Mouse (Mus musculus) olfactory bulb, adult 2 months (tissue): ENCODE measurements at regions not wholly inside any gene's neighbourhood (a gene's known extent, or its start where the extent isn't known, plus 50 kb on each side); places are given as distances from the start of the nearest gene placed in this dataset.

ENCODE experiments used
- H3K27ac ChIP-seq: fragments of 200-500 bp; 2 replicates; pipeline ENCODE4 v1.5.1; 2012; ENCODE audit warnings: low read depth, low read length; ENCODE audit not compliant: insufficient read depth
- H3K4me1 ChIP-seq: fragments of 200-500 bp; 2 replicates; pipeline ENCODE4 v1.6.1; 2012; ENCODE audit warnings: low read length; ENCODE audit not compliant: control insufficient read depth, insufficient read depth
- H3K4me3 ChIP-seq: fragments of 200-500 bp; 2 replicates; pipeline ENCODE4 v1.5.1; 2012; ENCODE audit warnings: mild to moderate bottlenecking, low read depth, low read length, moderate library complexity; ENCODE audit not compliant: insufficient read depth
- CTCF ChIP-seq: fragments of 200-500 bp; IDR thresholded peaks from 2 replicates; pipeline ENCODE4 v1.5.1; 2012; ENCODE audit warnings: low read depth, mild to moderate bottlenecking, low read length, moderate library complexity; ENCODE audit not compliant: insufficient read depth
- POLR2A ChIP-seq: fragments of 200-500 bp; IDR thresholded peaks from 2 replicates; pipeline ENCODE4 v1.6.1; 2012; ENCODE audit warnings: mild to moderate bottlenecking, low read depth, low read length, moderate library complexity; ENCODE audit not compliant: insufficient read depth
- WGBS: fragments of 180-500 bp; shearing (Covaris S2); methylation state at CpG from one replicate; pipeline ENCODE4 v1.1.7; 2018; 5-methylcytosine and 5-hydroxymethylcytosine counted together

- Histone ChIP-seq H3K4me1 (peaks cover 12% of the 10 kb centered on the region), H3K4me3 (no peak overlapping the region), H3K27ac (no peak overlapping the region)
- 69% methylated on average over 4 of the region's 4 CpGs for WGBS
- TF ChIP-seq POLR2A (no peak), CTCF (no peak)
Measured at GRCm38 (mm10) chr12:99091770-99092169, 171.4 kb downstream of the Ttc8 start.

- WGBS, result 79% methylated on average over 3 of the region's 3 CpGs
- H3K27ac ChIP-seq, result no peak overlapping the region
- no peak overlapping the region for H3K4me3 ChIP-seq
- no peak for TF ChIP-seq CTCF
- peaks cover 6% of the 10 kb centered on the region for H3K4me1 ChIP-seq
Measured at GRCm38 (mm10) chr12:99093151-99093550, 172.8 kb downstream of the Ttc8 start.

GRCm38 (mm10) chr12:99093989-99094388 lies 173.6 kb downstream of the Ttc8 start:
- 85% methylated on average over 6 of the region's 6 CpGs for WGBS
- Histone ChIP-seq H3K4me1 (peaks cover 5% of the 10 kb centered on the region), H3K27ac (no peak overlapping the region), H3K4me3 (no peak overlapping the region)
- TF ChIP-seq POLR2A (no peak), CTCF (no peak)

- no peak overlapping the region for H3K4me3 ChIP-seq
- TF ChIP-seq CTCF (0 out of 2 replicates have a peak, but pooled peaks have one; percentile 24), POLR2A (no peak)
- H3K4me1 ChIP-seq, result peaks cover 5% of the 10 kb centered on the region
- WGBS, result 27% methylated on average over 14 of the region's 14 CpGs
- no peak overlapping the region for H3K27ac ChIP-seq
Measured at GRCm38 (mm10) chr12:99096930-99097617, 176.7 kb downstream of the Ttc8 start.

GRCm38 (mm10) chr12:99097618-99098066 lies 177.3 kb downstream of the Ttc8 start:
- no peak for TF ChIP-seq POLR2A
- no peak for TF ChIP-seq CTCF
- 83% methylated on average over 17 of the region's 17 CpGs for WGBS
- H3K4me3 ChIP-seq, result no peak overlapping the region
- no peak overlapping the region for H3K27ac ChIP-seq
- peaks cover 5% of the 10 kb centered on the region for H3K4me1 ChIP-seq

GRCm38 (mm10) chr12:99099881-99100280 lies 179.5 kb downstream of the Ttc8 start:
- H3K4me3 ChIP-seq, result no peak overlapping the region
- no peak overlapping the region for H3K27ac ChIP-seq
- peaks cover 5% of the 10 kb centered on the region for H3K4me1 ChIP-seq
- WGBS, result 84% methylated on average over 7 of the region's 7 CpGs
- TF ChIP-seq POLR2A, result no peak

- no peak overlapping the region for H3K4me3 ChIP-seq
- no peak for TF ChIP-seq POLR2A
- TF ChIP-seq CTCF, result no peak
- H3K27ac ChIP-seq, result no peak overlapping the region
- WGBS, result 96% methylated on average over 5 of the region's 5 CpGs
- no peaks in the 10 kb centered on the region for H3K4me1 ChIP-seq
Measured at GRCm38 (mm10) chr12:99108616-99109015, 188.2 kb downstream of the Ttc8 start.

- H3K27ac ChIP-seq, result no peak overlapping the region
- no peaks in the 10 kb centered on the region for H3K4me1 ChIP-seq
- TF ChIP-seq POLR2A, result no peak
- no peak for TF ChIP-seq CTCF
- no peak overlapping the region for H3K4me3 ChIP-seq
- 94% methylated on average over 2 of the region's 2 CpGs for WGBS
Measured at GRCm38 (mm10) chr12:99113781-99114180, 193.4 kb downstream of the Ttc8 start.

- H3K27ac ChIP-seq, result no peak overlapping the region
- no peak overlapping the region for H3K4me3 ChIP-seq
- WGBS, result 87% methylated on average over 7 of the region's 7 CpGs
- H3K4me1 ChIP-seq, result no peaks in the 10 kb centered on the region
- no peak for TF ChIP-seq CTCF
- TF ChIP-seq POLR2A, result no peak
Measured at GRCm38 (mm10) chr12:99116491-99116890, 196.1 kb downstream of the Ttc8 start.
